ENCODE assay signal across 23 mouse cellular contexts in the genomic region with DNA sequence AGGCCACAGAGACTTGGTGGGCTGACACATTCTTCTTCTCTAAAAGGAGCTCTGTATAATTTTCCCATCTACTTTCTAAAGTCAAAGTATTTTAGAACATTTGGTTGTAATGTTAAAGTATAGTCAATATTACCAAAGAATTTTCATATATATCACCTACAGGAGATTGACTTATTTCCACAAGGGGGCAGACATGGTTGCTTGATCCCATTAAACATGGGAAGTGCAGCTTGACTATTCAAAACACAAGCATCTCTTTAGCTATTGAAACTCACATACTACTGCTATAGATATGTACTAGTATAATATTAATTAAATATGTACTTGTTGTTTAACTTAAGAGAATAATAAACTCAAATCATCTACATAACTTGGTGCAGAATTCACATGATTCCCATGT.
DNase-seq lines count a peak whose midpoint lies in the region; ATAC-seq and TF ChIP-seq lines count a peak whose summit lies in the region.
"Had no signal": no experiment of that assay in that cellular context is flagged by ENCODE, and none has a peak within 500 bp of the region (broad histone marks: within the 10 kb centered on the region; RNA-seq: fewer than 3 reads in every experiment).

No protein-coding gene starts in this region.

- H3K27ac ChIP-seq in embryonic facial prominence, embryonic 11.5 days (replicated peaks; ENCODE audit: low read depth, low read length) = no peak overlapping the region
- no peak overlapping the region for H3K27ac ChIP-seq in embryonic facial prominence, embryonic 10.5 days (replicated peaks)
- H3K27ac ChIP-seq in left cerebral cortex, adult 2 months = no peak overlapping the region
- H3K27ac ChIP-seq in limb, embryonic 10.5 days = no peak overlapping the region
- H3K27ac ChIP-seq: gastrocnemius, adult 2 months; hindbrain, embryonic 15.5 days; intestine, embryonic 15.5 days; limb, embryonic 15.5 days; liver, embryonic 14.5 days; lung, embryonic 15.5 days; neural tube, embryonic 15.5 days; stomach, postnatal 0 days had no signal

- TF ChIP-seq CTCF in left cerebral cortex, adult 2 months (IDR thresholded peaks at IDR 0.05) = peak; percentile 22
- no peak for TF ChIP-seq CTCF in brain, embryonic 14.5 days (IDR thresholded peaks at IDR 0.05; ENCODE audit: borderline replicate concordance, extremely low read depth, insufficient read depth, insufficient read length)

- H3K4me1 ChIP-seq in embryonic facial prominence, embryonic 11.5 days (ENCODE audit: control insufficient read depth, insufficient read depth, low read length) = no peaks in the 10 kb centered on the region
- H3K4me1 ChIP-seq in embryonic facial prominence, embryonic 10.5 days = no peaks in the 10 kb centered on the region
- H3K4me1 ChIP-seq in limb, embryonic 10.5 days = no peaks in the 10 kb centered on the region
- H3K4me1 ChIP-seq: hindbrain, embryonic 15.5 days; intestine, embryonic 15.5 days; limb, embryonic 15.5 days; lung, embryonic 15.5 days; neural tube, embryonic 15.5 days had no signal

- intact Hi-C loops in left cerebral cortex, adult 2 months (cut with DNase I) = loop anchor here (5.0 kb wide), 1 partner anchor 1389 kb away; no protein-coding TSS in a partner anchor
- intact Hi-C loops in left cerebral cortex, postnatal 14 days (cut with DNase I) = no loop called here

- no peaks in the 10 kb centered on the region for H3K27me3 ChIP-seq in embryonic facial prominence, embryonic 11.5 days (ENCODE audit: control insufficient read depth, insufficient read depth, low read length)
- H3K27me3 ChIP-seq in embryonic facial prominence, embryonic 10.5 days (replicated peaks; ENCODE audit: low read depth, poor library complexity, severe bottlenecking) = no peaks in the 10 kb centered on the region
- H3K27me3 ChIP-seq in limb, embryonic 10.5 days (ENCODE audit: low read depth, poor library complexity, severe bottlenecking) = no peaks in the 10 kb centered on the region
- H3K27me3 ChIP-seq: hindbrain, embryonic 15.5 days; intestine, embryonic 15.5 days; limb, embryonic 15.5 days; lung, embryonic 15.5 days; neural tube, embryonic 15.5 days had no signal

- H3K4me3 ChIP-seq in embryonic facial prominence, embryonic 11.5 days (ENCODE audit: low read depth, low read length) = no peak overlapping the region
- no peak overlapping the region for H3K4me3 ChIP-seq in embryonic facial prominence, embryonic 10.5 days
- H3K4me3 ChIP-seq in left cerebral cortex, adult 2 months = no peak overlapping the region
- H3K4me3 ChIP-seq in limb, embryonic 10.5 days = no peak overlapping the region
- H3K4me3 ChIP-seq: gastrocnemius, adult 2 months; hindbrain, embryonic 15.5 days; intestine, embryonic 15.5 days; limb, embryonic 15.5 days; lung, embryonic 15.5 days; neural tube, embryonic 15.5 days had no signal

- no peak for TF ChIP-seq POLR2A in brain, embryonic 14.5 days (IDR thresholded peaks at IDR 0.05; ENCODE audit: borderline replicate concordance, extremely low read depth, insufficient read depth, insufficient read length, poor library complexity, severe bottlenecking)

- no peak overlapping the region for H3K4me2 ChIP-seq in embryonic facial prominence, embryonic 11.5 days (ENCODE audit: low read depth, low read length)
- H3K4me2 ChIP-seq: hindbrain, embryonic 15.5 days; intestine, embryonic 15.5 days; limb, embryonic 15.5 days; lung, embryonic 15.5 days; neural tube, embryonic 15.5 days had no signal

- no peaks in the 10 kb centered on the region for H3K9me3 ChIP-seq in embryonic facial prominence, embryonic 11.5 days (replicated peaks; ENCODE audit: control insufficient read depth, low read length)
- no peaks in the 10 kb centered on the region for H3K9me3 ChIP-seq in embryonic facial prominence, embryonic 10.5 days
- no peaks in the 10 kb centered on the region for H3K9me3 ChIP-seq in limb, embryonic 10.5 days (replicated peaks)
- H3K9me3 ChIP-seq: hindbrain, embryonic 15.5 days; intestine, embryonic 15.5 days; limb, embryonic 15.5 days; lung, embryonic 15.5 days; neural tube, embryonic 15.5 days had no signal

- H3K9ac ChIP-seq in embryonic facial prominence, embryonic 11.5 days (replicated peaks; ENCODE audit: low read length) = no peak overlapping the region
- H3K9ac ChIP-seq: hindbrain, embryonic 15.5 days; intestine, embryonic 15.5 days; limb, embryonic 15.5 days; liver, embryonic 14.5 days; lung, embryonic 15.5 days; neural tube, embryonic 15.5 days had no signal

- H3K36me3 ChIP-seq in embryonic facial prominence, embryonic 11.5 days (replicated peaks; ENCODE audit: control insufficient read depth, insufficient read depth, low read depth, low read length) = no peaks in the 10 kb centered on the region
- H3K36me3 ChIP-seq in embryonic facial prominence, embryonic 10.5 days (replicated peaks) = no peaks in the 10 kb centered on the region
- H3K36me3 ChIP-seq in limb, embryonic 10.5 days = no peaks in the 10 kb centered on the region
- H3K36me3 ChIP-seq: hindbrain, embryonic 15.5 days; intestine, embryonic 15.5 days; limb, embryonic 15.5 days; lung, embryonic 15.5 days; neural tube, embryonic 15.5 days had no signal

- peak; percentile 24 for DNase-seq in embryonic facial prominence, embryonic 11.5 days (ENCODE audit: low spot score)
- DNase-seq in embryonic facial prominence, embryonic 10.5 days (ENCODE audit: low spot score) = no peak
- no peak for DNase-seq in left cerebral cortex, adult 2 months (ENCODE audit: extremely low spot score in 1 of 2, low spot score in 2 of 2)
- no peak for DNase-seq in left cerebral cortex, postnatal 14 days (ENCODE audit: low spot score in 2 of 2)
- peak; percentile 40 for DNase-seq in A20 (ENCODE audit: low read depth, low spot score)
- peak; percentile 46 for DNase-seq in brain, embryonic 14.5 days (ENCODE audit: low read depth)
- DNase-seq in urinary bladder, postnatal 4 days (ENCODE audit: low spot score in 2 of 2) = no peak
- DNase-seq in limb, embryonic 10.5 days (ENCODE audit: low spot score) = no peak
- DNase-seq: cerebellum, adult 9-10 months; gastrocnemius, adult 2 months; kidney, adult 8-10 months; kidney, postnatal 25 days; lung, postnatal 4 days; right cerebral cortex, postnatal 14 days; thymus, adult 2 months; thymus, postnatal 4 days had no signal

- no peak for ATAC-seq in embryonic facial prominence, embryonic 11.5 days (replicated peaks; ENCODE audit: insufficient number of reproducible peaks, low FRiP score, low TSS enrichment, low read depth)
- ATAC-seq: intestine, embryonic 15.5 days had no signal

Comparison
In these comparisons a context has a peak if more than half of its experiments do, and no peak if none do; other contexts are left out.
1. DNase-seq: peak in embryonic facial prominence, embryonic 11.5 days (single experiment), A20 (single experiment) and brain, embryonic 14.5 days (single experiment); none in embryonic facial prominence, embryonic 10.5 days (single experiment), left cerebral cortex, adult 2 months (0 of 2), left cerebral cortex, postnatal 14 days (0 of 2), urinary bladder, postnatal 4 days (0 of 2) and limb, embryonic 10.5 days (single experiment).